Mouse (Mus musculus) kidney, postnatal 14 days (tissue): ENCODE data around the gene Akap13.
A peak's percentile ranks its signal among the peaks of the same experiment; 100 is the strongest.
"Not testable (repeated sequence)": the region's sequence is repeated elsewhere in the genome, so short reads cannot be mapped to it uniquely, and the experiment has no call there.

ENCODE experiments used
- DNase-seq: peaks from one replicate; pipeline ENCODE4 v3.0.0; 2022; ENCODE audit warnings: mixed read lengths

Gene Akap13

DNA sequence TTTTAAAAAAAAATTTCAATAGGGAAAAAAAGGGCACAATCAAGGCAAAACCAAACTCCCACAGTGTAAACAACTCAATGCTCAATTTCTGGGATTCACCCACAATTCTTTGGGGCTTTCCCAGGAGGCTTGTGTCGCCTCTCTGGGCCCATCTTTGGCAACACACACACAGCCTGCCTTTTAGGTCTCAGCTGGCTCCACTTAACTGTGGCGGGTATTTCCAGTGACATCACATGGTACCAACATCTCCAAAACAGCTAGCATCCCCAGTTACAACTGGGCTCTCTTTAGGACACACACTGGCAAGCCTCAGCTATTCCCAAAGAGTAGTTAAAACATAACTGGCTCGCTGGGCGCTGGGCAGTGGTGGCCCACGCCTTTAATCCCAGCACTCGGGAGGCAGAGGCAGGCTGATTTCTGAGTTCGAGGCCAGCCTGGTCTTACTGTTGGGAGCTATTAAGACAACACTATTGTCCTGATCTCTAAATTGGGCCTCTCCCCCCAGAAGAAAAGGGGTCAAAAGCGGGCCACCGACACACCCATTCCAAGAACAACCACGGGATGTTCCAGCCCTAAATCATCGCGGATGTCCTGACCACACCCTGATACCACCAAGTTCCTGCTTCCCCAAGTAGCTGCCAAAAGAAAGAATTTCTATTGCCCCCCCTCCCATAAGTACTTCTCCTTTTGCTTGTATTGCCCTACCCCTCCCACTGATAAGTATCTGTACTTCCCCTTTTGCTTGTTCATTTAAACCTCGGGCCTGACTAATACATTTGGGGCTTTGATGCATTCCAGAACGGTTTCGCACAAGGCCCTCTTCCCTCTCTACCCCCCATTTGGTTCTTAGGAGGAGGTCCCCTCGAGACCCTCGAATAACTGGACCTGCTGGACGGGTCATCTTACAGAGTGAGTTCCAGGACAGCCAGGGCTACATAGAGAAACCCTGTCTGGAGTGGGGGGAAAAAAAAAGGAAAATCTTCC is 319.1 kb downstream of the Akap13 start:
- DNase-seq, result not testable (repeated sequence)

DNA sequence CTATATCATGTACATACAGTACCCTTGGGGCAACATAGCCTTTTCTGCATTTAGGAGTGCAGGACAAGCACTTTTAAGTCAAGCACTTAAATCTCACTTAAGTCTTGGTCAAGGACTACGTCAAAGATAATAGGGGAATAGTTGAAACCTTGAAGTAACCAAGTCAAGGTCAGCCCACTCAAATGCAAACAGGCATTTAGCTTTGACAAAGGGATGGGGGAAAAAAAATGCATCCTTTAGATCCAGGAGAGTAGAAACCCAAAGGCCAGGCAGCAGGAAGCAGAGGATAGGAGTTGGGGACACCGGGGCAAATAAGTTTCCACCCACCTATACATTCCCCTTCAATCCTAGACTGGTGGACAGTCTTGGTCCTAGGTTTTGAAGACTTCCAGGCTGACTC is 322.7 kb downstream of the Akap13 start:
- no peak for DNase-seq

DNA sequence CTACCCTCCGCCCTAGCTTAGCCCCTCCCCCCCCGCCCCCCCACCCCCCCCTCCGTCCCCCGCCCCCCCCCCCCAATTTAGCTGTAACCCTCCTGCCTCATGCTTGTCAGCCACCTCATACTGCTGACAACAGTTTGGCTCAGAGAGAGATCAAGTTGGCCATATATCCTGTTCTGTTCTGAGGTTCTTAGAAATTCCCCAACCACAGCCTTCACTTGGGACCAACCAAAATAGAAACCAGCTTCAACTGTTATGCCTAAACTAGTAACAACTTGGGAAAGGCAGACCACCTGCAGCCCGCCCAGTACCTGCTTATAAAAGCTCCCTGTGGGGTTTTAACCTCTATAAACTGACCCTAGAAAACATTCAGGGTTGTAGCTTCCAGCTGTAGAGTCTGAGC is 325.5 kb downstream of the Akap13 start:
- no peak for DNase-seq

DNA sequence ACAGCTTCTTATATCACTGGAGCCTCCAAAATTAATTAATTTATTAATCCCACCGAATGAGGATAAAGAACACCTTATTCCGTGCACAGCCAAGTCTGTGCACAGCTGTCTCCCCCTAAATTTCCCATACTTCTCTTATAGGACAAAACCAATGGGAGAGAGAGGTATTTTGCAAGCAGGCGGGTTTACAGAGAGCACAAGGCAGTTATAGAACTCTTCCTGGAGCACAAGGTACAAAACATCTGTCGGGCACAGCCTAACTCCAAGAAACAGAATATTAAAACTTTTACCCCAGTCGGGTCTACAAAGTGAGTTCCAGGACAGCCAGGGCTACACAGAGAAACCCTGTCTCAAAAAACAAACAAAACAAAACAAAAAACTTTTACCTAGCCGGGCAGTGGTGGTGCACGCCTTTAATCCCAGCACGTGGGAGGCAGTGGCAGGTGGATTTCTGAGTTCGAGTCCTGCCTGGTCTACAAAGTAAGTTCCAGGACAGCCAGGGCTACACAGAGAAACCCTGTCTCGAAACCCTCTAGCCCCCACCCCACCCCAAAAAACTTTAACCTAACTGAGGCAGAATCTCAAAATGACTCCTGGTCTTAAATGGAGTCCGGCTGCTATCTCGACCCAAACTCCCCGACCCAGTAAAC is 326.1 kb downstream of the Akap13 start:
- DNase-seq, result no peak

DNA sequence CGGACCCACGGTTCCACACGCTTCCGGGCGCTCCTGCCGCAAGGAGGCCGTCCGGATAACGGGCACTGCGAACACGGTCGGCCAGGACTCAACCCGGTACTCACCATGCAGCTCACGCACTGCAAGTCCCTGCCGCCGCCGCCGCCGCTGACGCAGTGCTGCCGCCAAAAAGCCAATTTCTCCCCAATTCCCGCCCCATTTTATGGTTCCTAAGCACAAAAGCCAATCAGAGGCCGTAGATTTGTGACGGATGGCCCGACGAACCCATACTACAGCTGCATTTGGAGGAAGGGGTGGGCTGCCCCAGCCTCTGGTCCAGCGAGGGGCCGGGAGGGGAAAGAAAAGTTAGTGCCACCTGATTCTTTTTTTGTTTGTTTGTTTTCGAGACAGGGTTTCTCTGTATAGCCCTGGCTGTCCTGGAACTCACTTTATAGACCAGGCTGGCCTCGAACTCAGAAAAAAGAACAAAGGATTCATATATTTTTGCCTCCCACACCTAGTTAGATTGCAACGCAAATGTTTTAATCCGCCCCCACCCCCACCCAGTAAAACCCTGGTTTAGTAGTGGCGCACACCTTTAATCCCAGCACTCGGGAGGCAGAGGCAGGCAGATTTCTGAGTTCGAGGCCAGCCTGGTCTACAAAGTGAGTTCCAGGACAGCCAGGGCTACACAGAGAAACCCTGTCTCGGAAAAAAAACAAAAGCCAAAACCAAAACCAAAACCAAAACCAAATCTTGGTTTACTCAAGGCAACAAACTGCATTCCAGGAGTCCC is 326.8 kb downstream of the Akap13 start:
- DNase-seq, result peak; percentile 91

DNA sequence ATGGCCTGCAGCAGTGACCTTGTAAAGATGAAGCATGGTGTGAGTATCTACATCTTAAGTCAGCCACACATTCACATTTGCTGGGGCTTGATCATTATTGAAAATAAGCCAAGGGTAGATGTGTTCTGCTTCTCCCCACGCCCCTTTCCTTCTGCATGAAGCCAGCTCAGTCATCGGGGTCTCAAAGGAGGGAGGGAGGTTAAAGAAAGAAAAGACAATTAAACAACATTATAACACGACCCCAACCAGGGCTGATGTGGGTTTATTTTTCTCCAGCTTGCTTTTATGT is 327.3 kb downstream of the Akap13 start:
- DNase-seq, result no peak

DNA sequence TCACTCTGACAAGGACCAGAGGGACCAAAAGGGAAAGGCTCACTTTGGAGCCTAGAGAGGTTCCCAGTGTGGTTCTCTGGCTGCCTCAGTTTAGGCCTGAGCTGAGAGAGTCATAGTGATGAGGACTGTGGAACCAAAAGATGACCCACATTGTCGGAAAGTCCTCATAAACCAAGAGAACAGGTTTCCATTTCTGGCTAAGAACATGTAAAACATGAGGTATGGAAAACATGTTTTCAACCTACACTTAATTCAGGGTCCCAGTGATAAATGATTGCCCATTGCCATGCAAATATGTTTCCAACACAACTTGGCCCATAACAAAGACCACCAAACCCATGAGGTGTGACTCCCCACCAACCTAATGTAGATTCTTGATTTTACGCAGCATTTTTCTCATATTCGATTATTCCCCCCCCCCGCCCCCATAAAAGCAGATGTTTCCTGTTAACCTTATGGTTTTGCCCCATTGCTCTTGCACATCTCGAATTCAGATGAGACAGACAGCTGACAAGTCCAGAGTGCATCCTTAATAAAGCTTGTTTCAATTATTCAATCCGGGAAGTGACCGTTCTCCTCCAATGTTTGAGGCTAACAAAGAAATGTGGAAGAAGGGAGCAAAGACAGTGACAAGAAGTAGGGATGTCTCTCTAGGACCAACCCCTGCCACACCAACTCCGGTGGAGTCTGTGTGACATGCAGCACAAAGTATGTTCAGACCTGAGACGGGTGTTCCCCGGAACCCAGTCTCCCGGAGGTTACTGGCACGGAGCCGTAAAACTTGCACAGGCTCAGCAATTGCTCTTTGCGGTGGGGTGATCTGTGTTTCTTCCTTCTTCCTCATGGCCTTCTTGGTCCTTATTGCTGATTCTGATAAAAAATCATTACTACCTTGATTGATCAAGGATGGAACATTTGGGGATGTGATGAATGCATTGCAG is 330.3 kb downstream of the Akap13 start:
- DNase-seq, result no peak

DNA sequence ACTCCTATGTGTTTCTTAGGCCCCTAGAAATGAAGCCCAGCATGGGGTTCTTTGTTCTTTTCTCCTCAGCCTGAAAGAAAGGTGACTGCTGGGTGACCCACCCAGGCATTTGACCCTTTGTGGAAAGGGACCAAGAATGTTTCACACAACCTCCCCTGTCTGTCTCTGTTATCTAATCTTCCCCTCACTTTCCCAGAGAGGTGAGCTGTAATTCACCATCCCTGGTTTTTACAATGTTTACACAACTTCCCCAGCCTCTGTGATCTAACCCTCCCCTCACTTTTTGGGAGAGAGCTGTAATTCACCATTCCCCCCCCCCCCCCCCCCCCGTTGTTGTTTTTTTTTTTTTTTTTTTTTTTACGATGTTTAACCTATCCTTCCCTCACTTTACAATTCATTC is 331.5 kb downstream of the Akap13 start:
- no peak for DNase-seq

DNA sequence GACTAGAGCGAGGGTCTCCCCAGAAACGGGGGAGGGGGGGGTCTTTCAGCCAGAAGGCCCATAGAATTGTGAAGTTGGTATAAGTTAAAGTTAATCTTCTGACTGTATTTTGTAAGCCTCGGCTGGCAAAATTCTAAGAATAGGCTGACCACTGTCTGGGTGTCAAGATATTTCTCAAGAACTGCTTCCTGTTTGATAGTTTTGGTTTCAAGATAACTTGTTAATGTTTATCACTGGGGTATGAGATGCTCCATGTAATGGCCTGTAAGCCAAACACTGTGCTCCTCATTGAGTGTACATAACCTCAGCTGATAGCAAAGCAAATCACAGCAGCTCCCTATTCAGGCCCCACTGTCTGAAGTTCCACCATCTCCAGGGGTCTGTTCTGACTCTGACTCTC is 332.0 kb downstream of the Akap13 start:
- no peak for DNase-seq

DNA sequence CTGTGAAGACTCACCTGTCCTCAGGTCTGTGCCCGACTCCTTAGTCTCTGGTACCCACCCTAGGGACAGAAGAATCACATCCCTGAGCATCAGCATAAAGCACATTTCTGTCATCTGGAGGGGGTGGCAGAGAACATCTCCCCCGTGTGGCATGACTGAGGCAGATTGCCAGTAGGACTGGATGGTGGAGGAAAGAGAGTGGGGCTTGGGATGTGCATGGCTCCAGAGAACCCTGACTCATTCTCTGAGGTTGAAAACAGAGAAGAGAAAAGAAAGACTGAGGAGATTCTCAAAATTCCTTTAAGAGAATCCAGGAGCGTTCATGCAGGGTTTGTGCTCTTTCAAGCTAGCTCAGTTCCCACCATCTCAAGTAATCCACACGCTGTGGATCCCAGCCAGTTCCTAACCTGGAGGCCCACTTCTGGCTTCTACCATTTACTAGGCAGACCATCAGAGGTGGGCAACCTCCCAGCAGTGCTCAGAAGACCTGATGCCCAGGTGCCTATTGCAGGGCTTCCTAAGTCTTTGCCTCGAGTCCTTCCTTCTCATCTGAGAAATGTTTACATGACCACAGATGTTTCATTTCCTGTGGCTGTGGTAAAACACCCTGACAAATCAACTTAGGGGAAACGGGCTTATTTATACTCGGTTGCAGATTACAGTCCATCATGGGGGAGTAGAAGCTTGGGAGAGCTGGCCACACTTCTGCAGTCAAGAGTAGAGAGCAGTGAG is 332.9 kb downstream of the Akap13 start:
- not testable (repeated sequence) for DNase-seq

DNA sequence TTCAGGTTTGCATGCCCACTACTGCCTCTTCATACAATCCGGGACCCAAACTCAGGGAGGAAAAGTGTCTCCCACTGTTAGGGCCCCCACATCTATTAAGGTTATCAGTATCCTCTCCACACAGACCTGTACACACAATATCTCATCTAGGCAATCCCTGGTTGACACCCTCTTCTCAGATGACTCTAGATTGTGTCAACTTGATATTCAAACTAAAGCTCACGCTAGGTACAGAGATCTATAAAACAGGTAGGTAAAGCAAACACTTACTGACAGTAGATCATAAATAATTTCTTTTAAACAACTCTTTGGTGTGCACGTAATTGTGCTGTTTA is 333.4 kb downstream of the Akap13 start:
- DNase-seq, result not testable (repeated sequence)

DNA sequence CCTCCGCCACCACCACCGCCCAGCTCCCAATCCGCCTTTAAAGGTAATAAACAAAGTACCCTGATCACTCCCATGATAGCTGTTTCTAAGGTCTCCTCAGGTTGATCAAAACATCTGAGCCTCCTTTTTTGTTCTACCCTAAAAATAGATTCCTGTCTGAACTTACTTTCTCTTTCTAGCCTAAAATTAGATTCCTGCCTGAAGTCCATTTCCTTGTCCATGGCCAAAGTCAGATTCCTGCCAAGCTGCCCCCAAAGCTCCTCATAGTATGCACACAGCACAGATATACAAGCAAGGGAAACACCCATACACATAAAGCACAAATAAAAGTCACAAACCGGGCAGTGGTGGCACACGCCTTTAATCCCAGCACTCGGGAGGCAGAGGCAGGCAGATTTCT is 334.4 kb downstream of the Akap13 start:
- DNase-seq, result peak; percentile 31

DNA sequence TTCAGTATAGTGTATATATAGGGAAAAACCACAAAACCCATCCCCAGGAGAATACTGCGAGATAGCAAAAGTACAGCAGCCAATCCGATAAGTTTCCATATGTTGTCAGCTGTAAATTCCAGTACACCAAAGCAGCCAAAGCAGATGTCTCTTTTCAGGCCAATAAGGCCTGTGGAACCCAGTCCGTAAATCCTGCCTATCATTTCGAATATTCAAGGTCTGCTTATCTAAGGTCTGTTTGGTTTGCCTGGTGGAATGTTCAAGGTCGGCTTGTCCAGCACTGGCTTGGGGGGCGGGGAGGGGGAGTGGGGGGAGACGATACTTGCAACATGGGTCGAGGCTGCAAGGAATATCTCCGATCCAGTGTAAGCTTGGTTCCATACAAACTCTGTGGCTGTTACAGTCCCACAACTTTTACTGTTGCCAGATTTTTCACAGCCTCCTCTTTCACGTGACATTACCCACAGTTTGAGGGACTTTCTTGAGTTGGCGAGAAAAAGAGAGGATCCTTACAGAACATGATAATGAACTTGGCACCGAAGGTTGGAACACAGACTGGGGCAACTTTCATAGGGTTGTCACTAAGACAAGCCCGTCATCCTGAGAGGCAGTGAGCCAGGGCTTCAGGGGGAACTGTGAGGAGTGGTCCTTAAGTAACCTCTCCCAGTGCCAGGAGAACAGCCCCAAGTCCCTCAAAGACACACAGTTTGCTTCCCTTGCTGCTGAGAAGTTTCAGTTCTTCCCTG is 335.9 kb downstream of the Akap13 start:
- DNase-seq, result not testable (repeated sequence)

DNA sequence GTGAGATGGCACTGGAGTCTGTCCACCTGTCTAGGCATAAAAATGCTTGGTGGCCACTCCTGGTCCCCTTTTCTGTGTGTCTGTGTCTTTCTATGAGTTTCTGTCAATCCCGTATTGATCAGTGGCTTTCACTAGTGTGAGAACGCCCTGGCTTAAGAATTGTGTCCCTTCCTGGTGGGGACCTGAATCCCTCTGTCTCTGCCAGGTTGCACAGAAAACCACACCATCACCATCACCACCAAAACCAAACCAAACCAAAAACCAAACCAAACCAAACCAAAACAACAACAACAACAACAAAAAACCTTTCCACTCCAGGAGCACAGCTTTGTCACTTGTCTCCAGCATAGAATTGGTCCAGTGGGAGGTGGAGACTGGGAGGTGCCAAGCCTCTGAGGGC is 337.8 kb downstream of the Akap13 start:
- DNase-seq, result no peak

DNA sequence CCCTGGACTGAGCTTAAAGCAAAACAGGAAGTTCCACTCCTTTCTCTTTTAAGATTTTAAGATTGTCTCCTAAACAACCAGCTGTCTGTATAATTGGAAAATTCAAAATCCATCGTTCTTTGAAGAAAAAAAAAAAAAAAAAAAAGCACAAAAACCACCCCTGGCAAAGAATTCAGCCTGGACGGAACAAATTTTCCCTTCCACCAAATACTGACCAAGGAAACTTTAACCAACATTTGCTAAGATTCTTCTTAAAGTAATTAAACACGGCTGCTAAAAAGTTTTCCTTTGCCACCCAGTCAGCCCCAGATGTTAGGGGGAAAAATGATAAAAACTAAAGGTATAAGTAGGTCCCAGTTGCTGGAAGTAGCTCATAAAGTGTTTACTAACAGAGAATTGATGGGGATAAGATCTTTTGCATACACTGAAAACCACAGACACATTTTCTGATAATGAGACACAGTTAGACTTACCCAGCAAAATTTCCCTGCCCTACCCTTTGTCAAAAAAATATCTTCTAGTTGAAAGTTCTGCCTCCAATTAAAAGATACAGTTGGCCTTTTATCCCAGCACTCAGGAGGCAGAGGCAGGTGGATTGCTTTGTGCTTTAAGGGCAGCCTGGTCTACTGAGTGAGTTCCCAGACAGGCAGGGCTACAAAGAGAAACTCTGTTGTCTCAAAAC is 338.5 kb downstream of the Akap13 start:
- DNase-seq, result no peak

DNA sequence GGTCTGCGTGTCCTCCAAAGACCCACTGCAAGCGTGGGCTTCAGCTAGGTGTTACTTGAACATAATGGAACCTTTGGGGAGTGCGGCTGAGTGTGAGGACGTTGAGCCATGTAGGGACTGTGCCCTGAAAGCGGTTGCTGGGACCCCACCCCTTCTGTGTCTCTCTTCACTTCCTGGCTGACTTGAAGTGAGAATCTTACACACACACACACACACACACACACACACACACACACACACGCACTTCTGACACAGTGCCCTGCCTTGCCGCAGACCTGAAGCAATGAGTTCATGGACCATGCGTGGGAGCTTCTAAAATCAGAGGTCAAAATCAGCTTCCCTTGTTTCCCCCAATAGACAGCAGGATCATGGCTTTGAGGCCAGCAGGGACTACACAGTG is 339.8 kb downstream of the Akap13 start:
- no peak for DNase-seq

DNA sequence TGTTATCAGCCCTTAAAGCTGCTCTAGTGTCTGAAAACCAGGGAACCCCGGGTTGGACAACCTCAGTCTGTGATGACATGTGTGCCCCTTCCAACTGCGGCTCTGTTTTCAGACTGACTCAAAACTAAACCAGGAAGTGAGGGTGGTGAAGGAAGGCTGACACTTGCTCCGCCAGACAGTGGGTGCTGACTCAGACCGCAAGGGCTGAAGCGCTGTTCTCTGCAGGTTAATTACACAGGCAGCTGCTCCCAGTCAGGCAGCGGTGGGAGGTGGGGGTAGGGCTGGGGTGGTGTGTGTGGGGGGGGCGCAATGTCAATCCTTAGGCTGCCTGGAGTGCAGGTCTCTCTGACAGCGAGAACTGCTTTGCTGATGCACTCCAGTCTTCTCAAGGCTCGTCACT is 341.1 kb downstream of the Akap13 start:
- DNase-seq, result no peak

DNA sequence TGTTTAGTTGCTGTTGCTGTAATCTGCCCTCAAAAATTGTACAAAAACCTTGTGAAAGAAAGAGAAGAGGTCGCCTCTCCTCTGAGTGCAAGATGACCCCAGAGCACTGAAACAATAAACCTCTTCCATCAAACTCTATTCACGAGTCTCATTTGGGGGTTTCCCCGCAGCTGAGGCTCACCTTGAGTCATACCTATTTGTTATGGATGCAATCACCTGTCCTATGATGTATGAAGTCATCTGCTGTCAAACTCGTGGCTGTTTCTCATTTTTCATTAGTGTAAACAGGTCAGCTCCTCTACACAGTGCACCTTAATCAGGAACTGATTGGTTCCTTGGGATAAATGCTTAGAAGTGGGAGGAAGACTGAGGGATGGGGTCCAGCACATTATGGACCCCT is 345.2 kb downstream of the Akap13 start:
- no peak for DNase-seq

DNA sequence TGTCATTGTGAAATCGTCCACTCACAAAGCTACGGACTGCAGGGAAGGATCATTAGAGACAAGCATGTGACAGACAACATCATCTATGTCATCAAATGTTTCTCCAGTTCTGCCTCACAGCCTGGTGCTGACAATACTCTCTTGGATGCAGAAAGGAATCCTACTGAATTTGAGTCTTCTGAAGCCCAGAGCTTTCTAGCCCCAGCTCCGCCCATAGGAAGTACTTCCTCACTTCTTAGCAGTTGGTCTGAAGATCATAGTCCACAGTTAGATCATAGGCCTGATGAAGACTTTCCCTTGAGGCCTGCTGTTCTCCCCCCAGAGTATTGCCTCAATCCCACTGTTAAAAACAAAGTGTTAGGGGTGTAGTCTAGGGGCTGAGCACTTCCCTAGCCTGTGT is 345.7 kb downstream of the Akap13 start:
- DNase-seq, result no peak

DNA sequence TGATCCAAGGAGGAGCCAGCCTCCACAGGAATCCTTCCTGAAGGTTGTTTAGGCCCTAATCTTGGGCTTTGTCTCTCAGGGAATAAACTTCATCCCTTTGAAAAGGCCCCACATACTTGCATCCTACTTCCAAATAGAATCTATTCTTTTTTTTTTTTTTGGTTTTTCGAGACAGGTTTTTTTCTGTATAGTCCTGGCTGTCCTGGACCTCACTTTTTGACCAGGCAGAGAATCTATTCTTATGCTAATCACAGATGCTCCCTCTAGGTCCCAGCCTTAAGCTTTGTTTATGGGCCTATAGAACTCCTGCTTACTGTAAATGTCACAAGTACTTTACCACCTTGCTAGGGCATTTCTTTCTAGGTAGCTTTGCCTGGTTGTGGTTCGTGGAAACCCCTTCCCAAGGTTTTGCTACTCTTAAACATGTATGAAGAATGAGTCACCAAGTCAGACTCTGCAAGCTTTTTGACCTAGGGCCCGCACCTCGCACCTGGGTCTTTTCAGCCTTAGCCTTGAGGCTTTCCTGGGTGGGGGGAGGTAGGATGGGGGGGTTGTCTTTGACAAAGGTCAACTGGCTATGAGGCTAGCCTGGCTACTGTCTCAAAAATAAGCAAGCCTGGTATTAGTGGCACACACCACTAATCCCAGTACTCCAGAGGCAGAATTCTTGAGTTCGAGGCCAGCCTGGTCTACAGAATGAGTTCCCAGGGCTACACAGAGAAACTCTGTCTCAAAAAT is 346.5 kb downstream of the Akap13 start:
- no peak for DNase-seq
